Mouse (Mus musculus): ENCODE data around the gene 0610037L13Rik. TPM values are rescaled to one million over a fixed set of nuclear protein-coding genes. Genes with fewer than 3 reads are reported as not detected.

The 0610037L13Rik gene
- 10 to 100 TPM; 37.6 to 66.3 (median 55.8) TPM for polyA plus RNA-seq (2017; shearing (Covaris generic))

- ATAC-seq: peak; percentile 96
These were observed at the start of gene 0610037L13Rik for GRCm38 (mm10) chr4:107889731-107890432. Gene 0610037L13Rik (plus strand): TSS chr4:107889813.

GRCm38 (mm10) chr4:107843687-107844086 lies 45.9 kb upstream of the 0610037L13Rik start:
- no peak for ATAC-seq

GRCm38 (mm10) chr4:107844971-107845370 lies 44.6 kb upstream of the 0610037L13Rik start:
- peak; percentile 7 for ATAC-seq

GRCm38 (mm10) chr4:107846795-107847194 lies 42.8 kb upstream of the 0610037L13Rik start:
- ATAC-seq: no peak

GRCm38 (mm10) chr4:107848546-107848945 lies 41.1 kb upstream of the 0610037L13Rik start:
- ATAC-seq: no peak

- no peak for ATAC-seq
These were observed 40.0 kb upstream of the 0610037L13Rik start for GRCm38 (mm10) chr4:107849621-107850020.

- ATAC-seq: no peak
These were observed 39.5 kb upstream of the 0610037L13Rik start for GRCm38 (mm10) chr4:107850091-107850490.

- no peak for ATAC-seq
These were observed 36.3 kb upstream of the 0610037L13Rik start for GRCm38 (mm10) chr4:107853333-107853732.

- no peak for ATAC-seq
These were observed 35.8 kb upstream of the 0610037L13Rik start for GRCm38 (mm10) chr4:107853836-107854235.

GRCm38 (mm10) chr4:107856958-107857686 lies 32.5 kb upstream of the 0610037L13Rik start:
- ATAC-seq: no peak

- ATAC-seq: no peak
These were observed 30.6 kb upstream of the 0610037L13Rik start for GRCm38 (mm10) chr4:107858995-107859394.

- no peak for ATAC-seq
These were observed 24.7 kb upstream of the 0610037L13Rik start for GRCm38 (mm10) chr4:107864866-107865265.

- ATAC-seq: peak; percentile 97
These were observed 10.2 kb upstream of the 0610037L13Rik start, which contains the start of gene Magoh for GRCm38 (mm10) chr4:107879254-107880050. Gene Magoh (plus strand): TSS chr4:107879755.

GRCm38 (mm10) chr4:107881631-107882030 lies 8.0 kb upstream of the 0610037L13Rik start:
- no peak for ATAC-seq

- ATAC-seq: no peak
These were observed 3.2 kb upstream of the 0610037L13Rik start for GRCm38 (mm10) chr4:107886371-107886770.

GRCm38 (mm10) chr4:107889385-107889730 lies 255 bp upstream of the 0610037L13Rik start:
- peak; percentile 20 for ATAC-seq

GRCm38 (mm10) chr4:107892663-107893062 lies 3.0 kb downstream of the 0610037L13Rik start:
- no peak for ATAC-seq

- no peak for ATAC-seq
These were observed 9.8 kb downstream of the 0610037L13Rik start for GRCm38 (mm10) chr4:107899211-107899927.

- no peak for ATAC-seq
These were observed 10.6 kb downstream of the 0610037L13Rik start for GRCm38 (mm10) chr4:107900206-107900605.

GRCm38 (mm10) chr4:107904252-107904651 lies 14.6 kb downstream of the 0610037L13Rik start:
- ATAC-seq: no peak

- no peak for ATAC-seq
These were observed 16.9 kb downstream of the 0610037L13Rik start for GRCm38 (mm10) chr4:107906561-107906960.

- no peak for ATAC-seq
These were observed 20.4 kb downstream of the 0610037L13Rik start for GRCm38 (mm10) chr4:107910020-107910419.

Data from inflammation-experienced regulatory T-cells, adult 6 months (primary cell).